Mouse (Mus musculus): ENCODE data around the gene Kazn. TPM values are rescaled to one million over a fixed set of nuclear protein-coding genes. Genes with fewer than 3 reads are reported as not detected.

Gene Kazn
- polyA plus RNA-seq, 1 experiment, result 3.7 TPM

GRCm38 (mm10) chr4:142183591-142183990 lies 55.6 kb downstream of the Kazn start:
- Histone ChIP-seq H3K4me3 (replicated peaks; ENCODE audit: control insufficient read depth, low read depth, low read length) (no peak overlapping the region), H3K4me1 (ENCODE audit: control insufficient read depth, insufficient read depth, low read length) (no peaks in the 10 kb centered on the region), H3K27ac (ENCODE audit: control insufficient read depth, insufficient read depth, low read depth, low read length, poor library complexity) (no peak overlapping the region)
- TF ChIP-seq CTCF (IDR thresholded peaks at IDR 0.05; ENCODE audit: control insufficient read depth, insufficient read depth, low read length), result no peak
- TF ChIP-seq POLR2A (IDR thresholded peaks at IDR 0.05; ENCODE audit: borderline replicate concordance, control insufficient read depth, low read depth, low read length), result no peak
- 74% methylated on average over 1 of the region's 1 CpGs for WGBS

- 67% methylated on average over 3 of the region's 3 CpGs for WGBS
- H3K4me1 ChIP-seq (ENCODE audit: control insufficient read depth, insufficient read depth, low read length), result no peaks in the 10 kb centered on the region
- no peak overlapping the region for H3K4me3 ChIP-seq (replicated peaks; ENCODE audit: control insufficient read depth, low read depth, low read length)
- TF ChIP-seq CTCF (IDR thresholded peaks at IDR 0.05; ENCODE audit: control insufficient read depth, insufficient read depth, low read length) (no peak), POLR2A (IDR thresholded peaks at IDR 0.05; ENCODE audit: borderline replicate concordance, control insufficient read depth, low read depth, low read length) (no peak)
- H3K27ac ChIP-seq (ENCODE audit: control insufficient read depth, insufficient read depth, low read depth, low read length, poor library complexity), result no peak overlapping the region
Measured at GRCm38 (mm10) chr4:142183015-142183414, 56.2 kb downstream of the Kazn start.

- no peak overlapping the region for H3K27ac ChIP-seq (ENCODE audit: control insufficient read depth, insufficient read depth, low read depth, low read length, poor library complexity)
- TF ChIP-seq POLR2A (IDR thresholded peaks at IDR 0.05; ENCODE audit: borderline replicate concordance, control insufficient read depth, low read depth, low read length) (no peak), CTCF (IDR thresholded peaks at IDR 0.05; ENCODE audit: control insufficient read depth, insufficient read depth, low read length) (no peak)
- WGBS, result 73% methylated on average over 4 of the region's 4 CpGs
Measured at GRCm38 (mm10) chr4:142181646-142182045, 57.6 kb downstream of the Kazn start.

GRCm38 (mm10) chr4:142180874-142181273 lies 58.3 kb downstream of the Kazn start:
- 85% methylated on average over 9 of the region's 9 CpGs for WGBS
- Histone ChIP-seq H3K4me1 (ENCODE audit: control insufficient read depth, insufficient read depth, low read length) (no peaks in the 10 kb centered on the region), H3K27ac (ENCODE audit: control insufficient read depth, insufficient read depth, low read depth, low read length, poor library complexity) (no peak overlapping the region), H3K4me3 (replicated peaks; ENCODE audit: control insufficient read depth, low read depth, low read length) (no peak overlapping the region)
- TF ChIP-seq CTCF (IDR thresholded peaks at IDR 0.05; ENCODE audit: control insufficient read depth, insufficient read depth, low read length) (no peak), POLR2A (IDR thresholded peaks at IDR 0.05; ENCODE audit: borderline replicate concordance, control insufficient read depth, low read depth, low read length) (no peak)

More at GRCm38 (mm10) chr4:142181646-142182045, 57.6 kb downstream of the Kazn start:
- Histone ChIP-seq H3K4me3 (replicated peaks; ENCODE audit: control insufficient read depth, low read depth, low read length) (no peak overlapping the region), H3K4me1 (ENCODE audit: control insufficient read depth, insufficient read depth, low read length) (no peaks in the 10 kb centered on the region)

- no peak for TF ChIP-seq POLR2A (IDR thresholded peaks at IDR 0.05; ENCODE audit: borderline replicate concordance, control insufficient read depth, low read depth, low read length)
- TF ChIP-seq CTCF (IDR thresholded peaks at IDR 0.05; ENCODE audit: control insufficient read depth, insufficient read depth, low read length), result no peak
- Histone ChIP-seq H3K27ac (ENCODE audit: control insufficient read depth, insufficient read depth, low read depth, low read length, poor library complexity) (no peak overlapping the region), H3K4me1 (ENCODE audit: control insufficient read depth, insufficient read depth, low read length) (no peaks in the 10 kb centered on the region), H3K4me3 (replicated peaks; ENCODE audit: control insufficient read depth, low read depth, low read length) (no peak overlapping the region)
- WGBS, result 26% methylated on average over 3 of the region's 3 CpGs
Measured at GRCm38 (mm10) chr4:142180289-142180688, 58.9 kb downstream of the Kazn start.

- H3K27ac ChIP-seq (ENCODE audit: control insufficient read depth, insufficient read depth, low read depth, low read length, poor library complexity), result no peak overlapping the region
- no peaks in the 10 kb centered on the region for H3K4me1 ChIP-seq (ENCODE audit: control insufficient read depth, insufficient read depth, low read length)
- no peak overlapping the region for H3K4me3 ChIP-seq (replicated peaks; ENCODE audit: control insufficient read depth, low read depth, low read length)
- TF ChIP-seq POLR2A (IDR thresholded peaks at IDR 0.05; ENCODE audit: borderline replicate concordance, control insufficient read depth, low read depth, low read length) (no peak), CTCF (IDR thresholded peaks at IDR 0.05; ENCODE audit: control insufficient read depth, insufficient read depth, low read length) (no peak)
- 72% methylated on average over 13 of the region's 13 CpGs for WGBS
Measured at GRCm38 (mm10) chr4:142179531-142179930, 59.7 kb downstream of the Kazn start.

GRCm38 (mm10) chr4:142176732-142177131 lies 62.5 kb downstream of the Kazn start:
- no peak for TF ChIP-seq POLR2A (IDR thresholded peaks at IDR 0.05; ENCODE audit: borderline replicate concordance, control insufficient read depth, low read depth, low read length)
- no peak for TF ChIP-seq CTCF (IDR thresholded peaks at IDR 0.05; ENCODE audit: control insufficient read depth, insufficient read depth, low read length)
- Histone ChIP-seq H3K4me1 (ENCODE audit: control insufficient read depth, insufficient read depth, low read length) (no peaks in the 10 kb centered on the region), H3K4me3 (replicated peaks; ENCODE audit: control insufficient read depth, low read depth, low read length) (no peak overlapping the region), H3K27ac (ENCODE audit: control insufficient read depth, insufficient read depth, low read depth, low read length, poor library complexity) (no peak overlapping the region)
- 77% methylated on average over 3 of the region's 3 CpGs for WGBS

- 85% methylated on average over 6 of the region's 6 CpGs for WGBS
- TF ChIP-seq POLR2A (IDR thresholded peaks at IDR 0.05; ENCODE audit: borderline replicate concordance, control insufficient read depth, low read depth, low read length), result no peak
- no peak for TF ChIP-seq CTCF (IDR thresholded peaks at IDR 0.05; ENCODE audit: control insufficient read depth, insufficient read depth, low read length)
- Histone ChIP-seq H3K4me3 (replicated peaks; ENCODE audit: control insufficient read depth, low read depth, low read length) (no peak overlapping the region), H3K4me1 (ENCODE audit: control insufficient read depth, insufficient read depth, low read length) (no peaks in the 10 kb centered on the region), H3K27ac (ENCODE audit: control insufficient read depth, insufficient read depth, low read depth, low read length, poor library complexity) (no peak overlapping the region)
Measured at GRCm38 (mm10) chr4:142173981-142174485, 65.2 kb downstream of the Kazn start.

GRCm38 (mm10) chr4:142172942-142173341 lies 66.3 kb downstream of the Kazn start:
- Histone ChIP-seq H3K4me1 (ENCODE audit: control insufficient read depth, insufficient read depth, low read length) (no peaks in the 10 kb centered on the region), H3K27ac (ENCODE audit: control insufficient read depth, insufficient read depth, low read depth, low read length, poor library complexity) (no peak overlapping the region), H3K4me3 (replicated peaks; ENCODE audit: control insufficient read depth, low read depth, low read length) (no peak overlapping the region)
- TF ChIP-seq CTCF (IDR thresholded peaks at IDR 0.05; ENCODE audit: control insufficient read depth, insufficient read depth, low read length), result no peak
- TF ChIP-seq POLR2A (IDR thresholded peaks at IDR 0.05; ENCODE audit: borderline replicate concordance, control insufficient read depth, low read depth, low read length), result no peak
- 78% methylated on average over 4 of the region's 4 CpGs for WGBS
